Mouse (Mus musculus) embryo, embryonic 11.5 days (tissue): Measurements from ENCODE around the gene Gm20924.
"Not testable (repeated sequence)": the region's sequence is repeated elsewhere in the genome, so short reads cannot be mapped to it uniquely, and the experiment has no call there.

Source experiments
- DNase-seq: peaks from one replicate; pipeline ENCODE4 v3.0.0-alpha.2; 2012; ENCODE audit warnings: low read depth, low spot score

Gm20924 gene

GRCm38 (mm10) chrY:65207427-65207826, at the start of gene Gm20924:
Gene Gm20924 (minus strand): TSS chrY:65207527.
- not testable (repeated sequence) for DNase-seq
